Mouse (Mus musculus) bone marrow, adult 2 months (tissue): ENCODE results near the gene 1700057G04Rik.

Experiments used
- CTCF ChIP-seq: fragments of 200-500 bp; IDR thresholded peaks from 2 replicates; pipeline ENCODE4 v1.5.1; 2011; ENCODE audit warnings: low read length, control low read depth; ENCODE audit not compliant: control insufficient read depth, insufficient read depth
- POLR2A ChIP-seq: fragments of 200-500 bp; IDR thresholded peaks from 2 replicates; pipeline ENCODE4 v1.6.1; 2011; ENCODE audit warnings: low read depth, mild to moderate bottlenecking, control low read depth, low read length, borderline replicate concordance; ENCODE audit not compliant: control insufficient read depth

DNA sequence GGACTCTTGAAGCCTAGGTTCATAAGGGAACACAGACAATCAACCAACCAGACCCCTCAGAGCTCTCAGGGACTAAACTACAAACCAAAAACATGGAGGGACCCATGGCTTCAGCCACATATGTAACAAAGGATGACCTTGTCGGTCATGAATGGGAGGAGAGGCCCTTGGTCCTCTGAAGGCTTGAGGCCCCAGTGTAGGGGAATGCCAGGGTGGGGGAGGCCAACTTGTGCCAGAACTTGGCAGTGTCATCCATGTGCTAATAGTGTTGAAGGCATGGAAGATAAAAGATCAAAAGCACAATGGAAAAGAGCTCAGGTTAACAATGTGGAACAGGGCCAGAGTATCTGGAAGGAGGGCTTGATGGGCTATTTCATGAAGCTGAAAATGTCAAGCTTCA lies 10.9 kb upstream of the 1700057G04Rik start:
- TF ChIP-seq CTCF: no peak
- no peak for TF ChIP-seq POLR2A
